Mouse (Mus musculus): ENCODE data around the gene Olfr44.

The Olfr44 gene

DNA sequence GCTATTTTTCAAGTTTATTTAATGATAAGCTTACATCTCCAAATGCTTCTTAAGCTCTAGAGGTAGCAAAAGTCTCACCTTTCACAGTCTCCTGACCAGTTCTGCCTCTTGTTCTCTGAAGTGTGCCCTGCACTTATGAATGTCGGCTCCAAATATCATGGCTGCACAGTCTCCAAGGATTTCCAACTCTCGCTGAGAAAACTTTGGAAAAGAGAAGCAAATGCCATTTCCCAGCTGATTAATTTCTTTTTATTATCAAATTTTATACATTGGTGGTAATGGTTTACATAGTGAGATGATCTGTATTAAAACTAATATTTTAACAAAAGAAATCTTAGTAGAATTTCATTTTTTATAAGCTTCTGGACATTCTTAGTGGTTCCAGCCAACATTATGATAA is at the start of gene Olfr44:
Gene Olfr44, minus strand, starts transcription at position 101 of the 400 bp plus-strand sequence.
- no peak for DNase-seq

DNA sequence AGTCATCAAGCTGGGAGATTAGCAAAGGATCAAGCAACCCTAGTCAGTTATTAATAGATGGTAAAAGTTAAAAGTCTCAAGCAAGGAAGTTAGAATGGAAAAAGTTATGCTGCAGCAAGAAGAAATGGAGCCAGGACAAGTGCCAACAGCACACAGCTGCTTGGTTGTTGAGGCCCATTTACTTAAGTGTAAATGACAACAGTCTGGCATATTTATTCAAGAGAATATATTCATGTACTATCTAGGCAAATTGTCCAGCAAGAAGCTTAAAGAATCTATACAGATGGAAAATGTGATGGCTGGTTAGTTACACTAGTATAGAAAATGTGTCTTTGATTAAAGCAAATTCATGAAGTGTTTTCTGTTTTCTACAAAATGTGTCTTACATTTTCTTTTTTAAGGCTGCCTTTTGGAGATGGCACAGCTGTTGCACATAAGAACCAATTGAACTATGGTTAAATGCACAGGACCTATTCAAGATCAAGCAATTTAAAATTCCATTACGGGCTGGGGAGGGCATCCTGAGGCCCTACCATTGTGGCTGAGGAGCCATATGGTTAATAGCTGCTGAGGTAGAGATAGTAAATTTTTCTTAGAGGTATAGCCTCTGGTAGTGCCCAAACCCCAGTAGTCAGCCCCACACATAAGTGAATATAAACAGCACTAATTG is 30.0 kb upstream of the Olfr44 start:
- no peak for DNase-seq

- DNase-seq = no peak
Observed at GRCm38 (mm10) chr9:39518595-39518994, 24.8 kb upstream of the Olfr44 start.

GRCm38 (mm10) chr9:39515531-39515930 is 21.7 kb upstream of the Olfr44 start, which contains the start of gene Olfr957:
Gene Olfr957, minus strand, starts transcription at chr9:39515809.
- DNase-seq = no peak

DNA sequence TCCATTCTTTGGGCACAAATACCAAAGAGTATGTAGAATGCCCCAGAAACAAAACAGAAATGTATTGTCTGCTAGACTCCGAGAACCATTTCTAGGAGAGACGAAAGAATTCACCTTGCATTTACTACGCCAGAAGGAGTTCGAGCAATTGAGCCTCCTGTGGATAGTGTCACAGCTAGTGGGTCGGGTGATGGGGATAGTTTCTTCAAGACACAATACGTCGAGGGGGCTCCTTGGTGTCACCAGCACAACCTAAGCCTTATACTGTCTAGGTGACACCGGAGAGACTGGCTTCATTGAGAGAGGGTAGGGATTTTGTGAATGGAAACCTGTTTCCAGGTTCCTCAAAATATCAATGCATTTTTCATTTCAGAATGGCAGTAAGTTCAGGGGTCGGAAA is 15.6 kb upstream of the Olfr44 start:
- no peak for DNase-seq

GRCm38 (mm10) chr9:39508998-39509397 is 15.2 kb upstream of the Olfr44 start:
- DNase-seq = peak; percentile 27 to 73

- DNase-seq = no peak
Observed at GRCm38 (mm10) chr9:39471844-39472243, 22.0 kb downstream of the Olfr44 start, which contains the start of gene Olfr955. Gene Olfr955, minus strand, starts transcription at chr9:39471944.

GRCm38 (mm10) chr9:39456401-39456800 is 37.4 kb downstream of the Olfr44 start, which contains the start of gene Olfr954:
Gene Olfr954, plus strand, starts transcription at chr9:39456701.
- no peak for DNase-seq

Measured in kidney, postnatal 36 days (tissue).